ENCODE assay signal across 10 mouse cellular contexts in the genomic region with DNA sequence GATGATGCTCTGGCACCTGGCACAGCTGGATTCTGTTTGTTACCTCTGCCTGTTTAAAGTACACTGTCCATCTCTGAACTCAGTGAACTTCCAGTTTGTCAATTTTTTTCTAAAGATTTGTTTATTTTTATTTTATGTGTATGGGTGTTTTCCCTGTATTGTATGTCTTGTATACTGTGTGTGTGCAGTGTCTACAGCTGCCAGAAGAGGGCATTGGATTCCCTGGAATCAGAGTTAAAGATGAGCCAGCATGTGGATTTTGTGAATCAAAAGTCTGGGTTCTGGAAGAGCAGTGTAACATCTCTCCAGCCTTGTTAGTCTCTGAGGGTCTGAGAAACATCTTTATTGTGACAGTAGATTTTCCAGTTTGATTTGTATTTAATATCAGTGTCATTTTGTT. TPM values are rescaled to one million over a fixed set of nuclear protein-coding genes. Genes with fewer than 3 reads are reported as not detected.
A peak's percentile ranks its signal among the peaks of the same experiment; 100 is the strongest.
DNase-seq lines count a peak whose midpoint lies in the region; ATAC-seq and TF ChIP-seq lines count a peak whose summit lies in the region.
"Had no signal": no experiment of that assay in that cellular context is flagged by ENCODE, and none has a peak within 500 bp of the region (broad histone marks: within the 10 kb centered on the region; RNA-seq: fewer than 3 reads in every experiment).

No protein-coding gene starts in this region.

- H3K4me1 ChIP-seq in lung, adult 2 months (ENCODE audit: control insufficient read depth, insufficient read depth, low read length) = no peaks in the 10 kb centered on the region
- H3K4me1 ChIP-seq in neural tube, embryonic 15.5 days = no peaks in the 10 kb centered on the region

- H3K4me2 ChIP-seq in neural tube, embryonic 15.5 days = no peak overlapping the region

- TF ChIP-seq CTCF in lung, adult 2 months (IDR thresholded peaks at IDR 0.05; ENCODE audit: insufficient read depth, low read length) = no peak

- 0 out of 2 replicates have a peak, but pooled peaks have one; percentile 40 for ATAC-seq in megakaryocyte, adult 5-6 weeks (ENCODE audit: poor library complexity, severe bottlenecking)
- ATAC-seq in neural tube, embryonic 15.5 days (ENCODE audit: low FRiP score) = no peak

- TF ChIP-seq POLR2A in lung, adult 2 months (IDR thresholded peaks at IDR 0.05; ENCODE audit: borderline replicate concordance, extremely low read depth, low read depth, low read length) = no peak

- no peak overlapping the region for H3K4me3 ChIP-seq in lung, adult 2 months (replicated peaks; ENCODE audit: extremely low read depth, low read depth, low read length)
- no peak overlapping the region for H3K4me3 ChIP-seq in neural tube, embryonic 15.5 days (replicated peaks)
- H3K4me3 ChIP-seq: erythroblast, embryonic 14.5 days had no signal

- H3K27ac ChIP-seq in neural tube, embryonic 15.5 days (replicated peaks) = no peak overlapping the region

- peaks cover 59% of the 10 kb centered on the region for H3K36me3 ChIP-seq in neural tube, embryonic 15.5 days

- H3K9ac ChIP-seq in neural tube, embryonic 15.5 days (replicated peaks) = no peak overlapping the region

- H3K27me3 ChIP-seq in neural tube, embryonic 15.5 days (replicated peaks) = no peaks in the 10 kb centered on the region

- peak; percentile 34 for DNase-seq in heart, adult 11 months
- DNase-seq in heart, adult 9 months (ENCODE audit: low spot score in 2 of 2) = no peak
- DNase-seq in lung, postnatal 10 days = peak; percentile 26
- DNase-seq in lung, adult 2 months = no peak
- peak; percentile 51 for DNase-seq in brain, adult 2 months (ENCODE audit: low read depth, low spot score)
- DNase-seq in urinary bladder, adult 2 months (ENCODE audit: low spot score) = no peak

- H3K9me3 ChIP-seq in neural tube, embryonic 15.5 days (replicated peaks) = no peaks in the 10 kb centered on the region

RNA-seq across cellular contexts. Expression of a gene that starts 24.4 kb away (rescaled TPM):
- 24.1 and 24.5 TPM in 2 replicates for polyA plus RNA-seq in lung, adult 2 months (2012; rRNA removed)
- 7.4 and 9.7 TPM in 2 replicates for total RNA-seq in megakaryocyte, adult 5-6 weeks (2015)
- total RNA-seq in megakaryocyte, adult 5-6 weeks (2017) = 2.3 and 2.8 TPM in 2 replicates
- polyA plus RNA-seq in neural tube, embryonic 15.5 days (2015; fragmentation: Nextera tagmentation; extraction: Ambion mirVana) = 164 and 191 TPM in 2 replicates
- polyA plus RNA-seq in urinary bladder, adult 2 months (2012; rRNA removed) = 14.7 and 20.2 TPM in 2 replicates
- polyA plus RNA-seq: erythroblast, embryonic 14.5 days had no signal

RNA-seq across cellular contexts. Expression of a gene that starts 30.8 kb away (rescaled TPM):
- polyA plus RNA-seq in lung, adult 2 months (2012; rRNA removed) = 37.1 and 43.7 TPM in 2 replicates
- 3.6 and 4.7 TPM in 2 replicates for total RNA-seq in megakaryocyte, adult 5-6 weeks (2015)
- 8.1 and 9.9 TPM in 2 replicates for total RNA-seq in megakaryocyte, adult 5-6 weeks (2017)
- polyA plus RNA-seq in neural tube, embryonic 15.5 days (2015; fragmentation: Nextera tagmentation; extraction: Ambion mirVana) = 68.1 and 87.0 TPM in 2 replicates
- polyA plus RNA-seq in urinary bladder, adult 2 months (2012; rRNA removed) = 43.9 and 52.6 TPM in 2 replicates

RNA-seq across cellular contexts. Expression of a gene that starts 31.7 kb away (rescaled TPM):
- polyA plus RNA-seq in lung, adult 2 months (2012; rRNA removed) = 14.1 and 21.5 TPM in 2 replicates
- total RNA-seq in megakaryocyte, adult 5-6 weeks (2015) = 13.3 and 15.1 TPM in 2 replicates
- total RNA-seq in megakaryocyte, adult 5-6 weeks (2017) = 68.0 and 68.1 TPM in 2 replicates
- 58.2 and 61.1 TPM in 2 replicates for polyA plus RNA-seq in neural tube, embryonic 15.5 days (2015; fragmentation: Nextera tagmentation; extraction: Ambion mirVana)
- 30.7 and 40.9 TPM in 2 replicates for polyA plus RNA-seq in urinary bladder, adult 2 months (2012; rRNA removed)

RNA-seq across cellular contexts. Expression of a gene that starts 33.4 kb away (rescaled TPM):
- not detected in 2 replicates for polyA plus RNA-seq in lung, adult 2 months (2012; rRNA removed)
- not detected in 2 replicates for total RNA-seq in megakaryocyte, adult 5-6 weeks (2015)
- not detected in 2 replicates for total RNA-seq in megakaryocyte, adult 5-6 weeks (2017)
- 0.20 and 1.3 TPM in 2 replicates for polyA plus RNA-seq in neural tube, embryonic 15.5 days (2015; fragmentation: Nextera tagmentation; extraction: Ambion mirVana)
- polyA plus RNA-seq in urinary bladder, adult 2 months (2012; rRNA removed) = 0.11 TPM in 1 of 2 replicates, not detected in the other
- polyA plus RNA-seq: erythroblast, embryonic 14.5 days; neural tube, embryonic 11.5 days had no signal

RNA-seq across cellular contexts. Expression of a gene that starts 38.7 kb away (rescaled TPM):
- 121 and 128 TPM in 2 replicates for polyA plus RNA-seq in lung, adult 2 months (2012; rRNA removed)
- 86.0 and 103 TPM in 2 replicates for total RNA-seq in megakaryocyte, adult 5-6 weeks (2015)
- total RNA-seq in megakaryocyte, adult 5-6 weeks (2017) = 65.2 and 79.3 TPM in 2 replicates
- polyA plus RNA-seq in neural tube, embryonic 15.5 days (2015; fragmentation: Nextera tagmentation; extraction: Ambion mirVana) = 65.6 and 66.7 TPM in 2 replicates
- polyA plus RNA-seq in urinary bladder, adult 2 months (2012; rRNA removed) = 139 and 214 TPM in 2 replicates

Comparison
In these comparisons a context has a peak if more than half of its experiments do, and no peak if none do; other contexts are left out.
1. DNase-seq: peak in heart, adult 11 months (single experiment), lung, postnatal 10 days (single experiment) and brain, adult 2 months (single experiment); none in heart, adult 9 months (0 of 2), lung, adult 2 months (single experiment) and urinary bladder, adult 2 months (single experiment).